Mouse (Mus musculus): ENCODE data around the gene H1fx. TPM values are rescaled to one million over a fixed set of nuclear protein-coding genes. Genes with fewer than 3 reads are reported as not detected.
"Not testable (repeated sequence)": the region's sequence is repeated elsewhere in the genome, so short reads cannot be mapped to it uniquely, and the experiment has no call there.

The H1fx gene
- polyA plus RNA-seq, 2 experiments, result 61.9 to 118 TPM

DNA sequence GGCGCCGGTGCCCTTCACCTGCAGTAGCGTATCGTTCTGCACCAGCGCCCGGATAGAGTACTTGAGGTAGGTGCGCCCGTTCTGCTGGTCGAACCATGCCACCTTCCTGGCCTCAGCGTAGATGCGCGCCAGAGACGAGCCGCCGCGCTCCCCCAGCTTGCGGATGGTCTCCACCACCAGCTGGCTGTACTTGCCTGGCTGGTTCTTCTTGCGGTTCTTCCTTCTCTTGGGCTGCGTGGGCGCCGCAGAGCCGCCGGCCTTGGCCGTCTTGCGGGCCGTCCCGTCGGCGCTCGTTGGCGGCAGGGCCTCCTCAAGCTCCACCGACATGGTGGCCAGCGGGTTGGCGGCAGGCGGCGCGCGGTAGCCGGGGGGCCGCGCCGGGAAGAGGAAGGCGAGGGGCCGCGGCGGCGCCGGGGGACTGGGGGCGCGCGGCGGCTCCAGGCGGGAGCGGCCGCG lies 379 bp downstream of the H1fx start:
- peak; percentile 35 for ATAC-seq (ENCODE audit: low FRiP score, low read depth)
- 1% methylated on average over 45 of the region's 56 CpGs for WGBS
- Histone ChIP-seq H3K9me3 (ENCODE audit: control insufficient read depth, low read length) (no peaks in the 10 kb centered on the region), H3K27ac (replicated peaks; ENCODE audit: low read depth, low read length) (peak overlapping the region; percentile 91), H3K4me3 (replicated peaks; ENCODE audit: low read length) (peak overlapping the region; percentile 92), H3K4me2 (replicated peaks; ENCODE audit: low read depth, low read length, severe bottlenecking) (peak overlapping the region; percentile 72), H3K27me3 (ENCODE audit: control insufficient read depth, insufficient read depth, low read length) (no peaks in the 10 kb centered on the region), H3K36me3 (ENCODE audit: control insufficient read depth, insufficient read depth, low read length) (peaks cover 19% of the 10 kb centered on the region), H3K9ac (ENCODE audit: low read depth, low read length, severe bottlenecking) (peak overlapping the region; percentile 91), H3K4me1 (ENCODE audit: control insufficient read depth, insufficient read depth, low read length) (peaks cover 14% of the 10 kb centered on the region)
- DNase-seq (ENCODE audit: low spot score), result no peak
- no peak for TF ChIP-seq POLR2A (IDR thresholded peaks at IDR 0.05; ENCODE audit: borderline replicate concordance, extremely low read depth, insufficient read depth, insufficient read length)

DNA sequence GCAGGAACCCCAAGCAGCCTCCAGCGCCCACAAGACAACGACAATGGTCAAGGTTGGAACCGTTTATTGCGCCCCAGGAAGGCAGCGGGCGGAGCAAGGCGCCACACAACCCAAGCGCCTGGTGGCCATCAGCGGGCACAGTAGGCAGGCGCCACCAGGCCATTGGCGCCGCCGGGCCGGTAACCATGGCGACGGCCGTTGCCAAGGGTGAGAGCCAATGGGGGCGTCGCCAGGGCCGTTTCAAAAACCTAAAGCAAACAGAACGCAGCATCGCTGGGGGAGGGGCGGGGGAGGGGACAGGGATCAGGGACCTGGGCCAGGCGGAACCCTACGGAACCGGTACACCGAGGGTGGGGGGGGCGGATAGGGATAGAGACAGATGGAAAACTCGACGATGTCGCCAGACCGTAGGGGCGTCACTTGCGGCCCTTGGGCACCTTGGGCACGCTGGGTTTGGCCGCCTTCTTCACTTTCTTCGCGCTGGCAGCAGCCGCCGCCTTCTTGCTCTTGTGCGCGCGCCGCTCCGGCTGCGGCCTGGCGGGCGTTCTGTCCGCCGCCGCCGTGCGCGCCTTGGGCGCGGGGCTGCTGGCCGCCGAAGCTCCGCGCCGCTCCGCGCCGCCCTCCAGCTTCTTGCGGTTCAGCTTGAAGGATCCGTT lies 935 bp downstream of the H1fx start:
- peak overlapping the region; percentile 72 for H3K4me2 ChIP-seq (replicated peaks; ENCODE audit: low read depth, low read length, severe bottlenecking)
- DNase-seq (ENCODE audit: low spot score) (peak; percentile 79), ATAC-seq (ENCODE audit: low FRiP score, low read depth) (peak; percentile 76)
- H3K9me3 ChIP-seq (ENCODE audit: control insufficient read depth, low read length), result no peaks in the 10 kb centered on the region
- 4% methylated on average over 55 of the region's 66 CpGs for WGBS
- H3K4me3 ChIP-seq (replicated peaks; ENCODE audit: low read length), result peak overlapping the region; percentile 92
- H3K27me3 ChIP-seq (ENCODE audit: control insufficient read depth, insufficient read depth, low read length), result no peaks in the 10 kb centered on the region
- 0 out of 2 replicates have a peak, but pooled peaks have one; percentile 24 for TF ChIP-seq POLR2A (IDR thresholded peaks at IDR 0.05; ENCODE audit: borderline replicate concordance, extremely low read depth, insufficient read depth, insufficient read length)
- H3K36me3 ChIP-seq (ENCODE audit: control insufficient read depth, insufficient read depth, low read length), result peaks cover 18% of the 10 kb centered on the region
- peak overlapping the region; percentile 91 for H3K9ac ChIP-seq (ENCODE audit: low read depth, low read length, severe bottlenecking)
- H3K27ac ChIP-seq (replicated peaks; ENCODE audit: low read depth, low read length), result peak overlapping the region; percentile 91
- peaks cover 14% of the 10 kb centered on the region for H3K4me1 ChIP-seq (ENCODE audit: control insufficient read depth, insufficient read depth, low read length)

DNA sequence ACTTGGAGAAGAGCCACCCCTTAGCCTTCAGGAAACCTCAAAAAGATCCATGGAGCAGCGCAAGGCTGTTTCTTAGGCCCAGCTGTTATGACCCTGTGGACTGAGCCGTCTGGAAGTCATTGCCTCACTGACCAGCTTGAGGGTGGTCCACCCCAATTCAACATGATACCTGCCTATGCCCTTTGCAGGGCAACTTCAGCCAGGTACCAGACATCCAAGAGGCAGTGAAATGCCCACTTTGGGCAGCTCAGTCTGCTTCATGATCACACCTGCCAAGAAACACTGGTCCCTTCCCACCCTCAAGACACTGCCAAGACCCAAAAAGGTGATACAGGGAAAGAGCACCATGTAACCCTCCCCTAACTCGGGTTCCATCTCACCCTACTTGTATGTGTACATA lies 1.7 kb downstream of the H1fx start:
- no peak for DNase-seq (ENCODE audit: low spot score)
- 63% methylated on average over 3 of the region's 3 CpGs for WGBS
- ATAC-seq (ENCODE audit: low FRiP score, low read depth), result no peak

DNA sequence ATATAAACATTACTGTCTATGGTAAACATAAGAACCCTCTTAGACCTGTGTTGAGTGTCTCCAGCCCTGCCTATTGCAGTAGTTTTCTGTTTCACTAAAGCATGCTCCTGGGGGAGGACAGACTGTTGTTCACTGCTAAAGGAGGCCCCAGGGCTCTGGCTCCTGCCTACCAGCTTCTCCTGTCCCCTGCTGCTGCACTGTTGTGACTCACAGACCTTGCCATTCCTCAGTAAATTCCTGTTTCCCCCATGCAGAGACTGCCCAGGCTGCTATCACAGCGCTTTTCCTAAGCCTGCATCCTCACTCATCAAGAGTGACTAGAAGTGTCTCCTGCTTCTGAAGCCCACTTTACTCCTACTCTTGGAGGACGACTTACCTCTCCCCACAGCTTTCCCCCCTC lies 11.4 kb downstream of the H1fx start:
- TF ChIP-seq POLR2A (IDR thresholded peaks at IDR 0.05; ENCODE audit: borderline replicate concordance, extremely low read depth, insufficient read depth, insufficient read length), result no peak
- WGBS, result 35% methylated on average over 2 of the region's 2 CpGs
- no peaks in the 10 kb centered on the region for H3K27me3 ChIP-seq (ENCODE audit: control insufficient read depth, insufficient read depth, low read length)
- H3K36me3 ChIP-seq (ENCODE audit: control insufficient read depth, insufficient read depth, low read length), result no peaks in the 10 kb centered on the region
- no peaks in the 10 kb centered on the region for H3K4me1 ChIP-seq (ENCODE audit: control insufficient read depth, insufficient read depth, low read length)
- no peak overlapping the region for H3K4me2 ChIP-seq (replicated peaks; ENCODE audit: low read depth, low read length, severe bottlenecking)
- no peak overlapping the region for H3K4me3 ChIP-seq (replicated peaks; ENCODE audit: low read length)
- ATAC-seq (ENCODE audit: low FRiP score, low read depth) (no peak), DNase-seq (ENCODE audit: low spot score) (no peak)
- no peak overlapping the region for H3K27ac ChIP-seq (replicated peaks; ENCODE audit: low read depth, low read length)
- no peaks in the 10 kb centered on the region for H3K9me3 ChIP-seq (ENCODE audit: control insufficient read depth, low read length)
- H3K9ac ChIP-seq (ENCODE audit: low read depth, low read length, severe bottlenecking), result no peak overlapping the region

More for the DNA sequence above, 1.7 kb downstream of the H1fx start:
- H3K9ac ChIP-seq (ENCODE audit: low read depth, low read length, severe bottlenecking), result peak overlapping the region; percentile 91; the same call in 1 of the 2 replicates
- peak overlapping the region; percentile 61; the same call in 1 of the 2 replicates for H3K27ac ChIP-seq (replicated peaks; ENCODE audit: low read depth, low read length)
- peak overlapping the region; percentile 72 for H3K4me2 ChIP-seq (replicated peaks; ENCODE audit: low read depth, low read length, severe bottlenecking)
- H3K36me3 ChIP-seq (ENCODE audit: control insufficient read depth, insufficient read depth, low read length), result peaks cover 12% of the 10 kb centered on the region
- H3K4me3 ChIP-seq (replicated peaks; ENCODE audit: low read length), result peak overlapping the region; percentile 92
- H3K4me1 ChIP-seq (ENCODE audit: control insufficient read depth, insufficient read depth, low read length), result peaks cover 14% of the 10 kb centered on the region
- no peaks in the 10 kb centered on the region for H3K9me3 ChIP-seq (ENCODE audit: control insufficient read depth, low read length)
- no peak for TF ChIP-seq POLR2A (IDR thresholded peaks at IDR 0.05; ENCODE audit: borderline replicate concordance, extremely low read depth, insufficient read depth, insufficient read length)
- no peaks in the 10 kb centered on the region for H3K27me3 ChIP-seq (ENCODE audit: control insufficient read depth, insufficient read depth, low read length)

DNA sequence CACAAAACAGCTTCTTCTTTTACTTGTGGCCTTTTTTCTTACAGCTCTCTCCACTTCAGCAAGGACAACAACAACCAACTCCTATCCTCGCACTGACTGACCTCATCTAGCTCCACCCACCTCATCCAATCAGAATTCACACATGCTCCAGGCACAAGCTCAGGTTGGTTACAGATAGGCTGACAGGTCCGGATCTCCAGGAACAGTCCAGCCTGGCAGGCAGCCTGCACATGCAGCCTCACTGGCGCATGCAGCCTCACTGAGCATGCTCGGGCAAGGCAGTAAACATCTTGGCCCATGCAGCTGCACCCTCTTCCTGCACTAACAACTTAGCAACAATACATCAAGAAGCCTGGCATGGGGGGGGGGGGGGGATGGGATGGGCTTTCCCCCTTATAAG lies 19.0 kb downstream of the H1fx start:
- not testable (repeated sequence) for H3K4me1 ChIP-seq (ENCODE audit: control insufficient read depth, insufficient read depth, low read length); H3K27me3 ChIP-seq (ENCODE audit: control insufficient read depth, insufficient read depth, low read length); H3K27ac ChIP-seq (replicated peaks; ENCODE audit: low read depth, low read length); DNase-seq (ENCODE audit: low spot score); H3K4me2 ChIP-seq (replicated peaks; ENCODE audit: low read depth, low read length, severe bottlenecking); H3K9ac ChIP-seq (ENCODE audit: low read depth, low read length, severe bottlenecking); H3K4me3 ChIP-seq (replicated peaks; ENCODE audit: low read length); H3K9me3 ChIP-seq (ENCODE audit: control insufficient read depth, low read length); H3K36me3 ChIP-seq (ENCODE audit: control insufficient read depth, insufficient read depth, low read length); ATAC-seq (ENCODE audit: low FRiP score, low read depth)
- WGBS, result 63% methylated on average over 4 of the region's 4 CpGs
